Mouse (Mus musculus) frontal cortex, postnatal 36 days (tissue): ENCODE measurements around the gene Myo5c.

Source experiments
- DNase-seq, 2 experiments: peaks; one replicate each; pipeline ENCODE4 v3.0.0; 2022; ENCODE audit warnings: low spot score in 2 of 2

Gene Myo5c

DNA sequence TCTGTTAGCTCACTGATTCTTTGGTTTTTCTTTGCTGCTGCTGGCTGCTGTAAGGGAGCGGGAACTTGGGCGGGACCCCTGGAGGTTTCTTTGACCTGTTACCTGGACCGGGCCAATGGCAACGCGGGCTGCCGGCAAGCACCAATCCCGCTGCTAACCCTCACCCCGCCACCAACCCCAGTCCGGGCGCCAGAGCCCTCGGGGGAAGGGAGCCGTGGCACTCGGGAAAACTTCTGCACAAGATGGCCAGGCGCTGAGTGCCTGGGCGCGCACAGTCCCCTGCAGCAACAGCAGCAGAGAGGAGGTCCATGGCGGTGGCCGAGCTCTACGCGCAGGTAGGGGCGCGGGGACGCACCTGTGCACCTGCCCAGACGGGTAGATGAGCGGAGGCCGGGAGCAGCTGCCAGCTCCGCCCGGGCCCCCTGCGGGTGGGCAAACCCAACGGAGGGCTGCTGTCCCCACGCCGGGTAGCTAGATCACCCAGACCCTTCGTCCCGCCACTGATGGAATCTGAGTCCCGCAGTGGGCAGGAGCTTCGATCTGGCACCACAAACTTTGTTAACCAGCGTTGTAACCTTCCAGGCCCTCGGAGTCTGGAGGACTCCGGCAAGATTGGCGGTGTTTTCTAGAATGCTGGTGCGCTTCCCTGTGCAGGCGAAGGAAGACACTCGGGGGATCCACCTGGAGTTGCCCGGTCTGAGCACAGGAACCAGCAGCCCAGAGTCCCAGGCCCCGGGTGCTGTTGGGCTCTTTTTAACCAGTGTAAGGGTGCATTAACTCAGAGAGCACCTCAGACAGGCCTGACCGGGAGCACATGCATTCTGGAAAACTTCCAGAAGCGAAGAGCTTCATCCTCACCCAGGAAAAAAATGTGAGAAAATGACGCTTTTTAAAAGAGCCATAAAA, at the start of gene Myo5c:
Gene Myo5c, plus strand, starts transcription at position 180 of the 906 bp plus-strand sequence.
- DNase-seq, result no peak

DNA sequence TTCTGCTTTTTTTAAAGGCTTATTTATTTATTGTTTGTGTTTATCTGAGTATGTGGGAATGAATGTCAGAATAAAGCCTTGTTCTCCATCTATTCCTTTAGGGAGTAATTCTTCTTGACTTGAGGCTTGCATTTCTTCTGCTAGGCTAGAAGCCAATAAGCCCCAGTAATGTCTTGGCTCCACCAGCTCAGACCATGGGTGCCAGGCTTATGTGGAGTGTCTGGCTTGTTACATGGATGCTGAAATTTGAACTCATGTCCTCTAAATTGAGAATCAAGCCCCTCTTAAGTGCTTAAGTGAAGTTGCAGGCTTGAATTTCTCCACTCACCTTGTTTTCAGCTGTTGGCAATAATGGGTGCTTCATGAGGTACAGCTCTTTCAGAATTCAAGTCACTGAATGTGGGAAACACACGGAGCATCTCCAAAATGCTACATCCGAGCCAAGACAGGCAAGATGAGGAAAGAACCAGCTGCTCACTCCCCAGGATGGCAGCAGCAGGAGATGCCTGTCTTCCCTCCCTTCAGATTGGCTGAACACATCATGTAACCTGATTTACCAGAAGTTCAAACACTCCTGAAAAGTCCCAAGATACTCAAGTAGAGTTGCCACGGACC, 44.1 kb upstream of the Myo5c start:
- DNase-seq, result no peak

DNA sequence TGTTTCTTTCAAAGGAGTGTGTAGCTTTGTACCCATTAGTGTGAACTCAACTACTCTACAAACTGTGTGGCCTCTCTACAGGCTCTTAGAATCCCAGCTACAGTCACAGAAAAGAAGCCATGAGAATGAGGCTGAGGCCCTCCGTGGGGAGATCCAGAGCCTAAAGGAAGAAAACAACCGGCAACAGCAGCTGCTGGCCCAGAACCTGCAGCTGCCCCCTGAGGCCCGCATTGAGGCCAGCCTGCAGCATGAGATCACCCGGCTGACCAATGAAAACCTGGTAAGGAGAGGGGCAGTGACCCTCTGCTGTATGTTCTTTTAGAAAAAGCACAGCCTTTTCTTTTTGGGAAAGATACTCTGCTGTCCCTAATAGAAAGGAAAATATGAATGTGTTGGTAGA, 38.0 kb upstream of the Myo5c start:
- DNase-seq, result no peak

DNA sequence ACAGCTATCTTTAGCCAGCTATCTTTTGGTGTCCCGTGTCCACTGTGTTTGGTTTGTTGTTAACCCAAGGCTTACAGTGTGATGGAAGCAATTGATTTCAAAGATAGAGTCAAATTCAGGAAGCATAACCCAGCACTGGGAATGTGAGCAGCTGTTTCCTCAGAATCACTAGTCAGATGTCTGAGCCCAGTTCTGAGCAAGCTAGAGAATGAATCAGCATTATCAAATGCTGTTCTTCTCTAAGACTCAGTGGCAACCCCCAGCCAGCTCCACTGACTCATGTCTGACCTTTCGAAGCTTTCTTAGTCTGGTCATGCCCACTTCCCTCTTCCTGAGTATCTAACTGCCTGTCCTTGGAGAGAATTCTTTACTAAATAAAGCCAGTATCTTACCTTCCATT, 35.5 kb upstream of the Myo5c start:
- peak in 1 of 2 experiments; percentile 65 for DNase-seq

DNA sequence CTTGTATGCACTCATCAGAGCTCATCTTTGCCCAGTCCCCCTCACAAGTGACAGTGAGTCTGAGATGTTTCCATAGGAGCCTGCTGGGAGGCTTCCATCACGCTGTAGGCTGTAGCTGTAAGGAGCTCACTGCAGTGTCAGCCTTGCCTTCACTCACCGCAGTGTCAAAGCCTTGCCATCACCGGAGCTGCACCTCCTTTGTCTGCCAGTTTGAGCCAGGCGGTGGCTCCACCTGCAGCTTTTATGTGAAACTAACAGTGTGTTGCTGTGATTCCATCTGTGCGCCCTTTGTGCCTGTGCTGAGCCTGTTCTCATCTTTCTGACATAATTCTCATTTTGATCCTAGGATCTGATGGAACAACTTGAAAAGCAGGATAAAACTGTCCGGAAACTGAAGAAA, 34.5 kb upstream of the Myo5c start:
- DNase-seq, result peak in 1 of 2 experiments; percentile 62

DNA sequence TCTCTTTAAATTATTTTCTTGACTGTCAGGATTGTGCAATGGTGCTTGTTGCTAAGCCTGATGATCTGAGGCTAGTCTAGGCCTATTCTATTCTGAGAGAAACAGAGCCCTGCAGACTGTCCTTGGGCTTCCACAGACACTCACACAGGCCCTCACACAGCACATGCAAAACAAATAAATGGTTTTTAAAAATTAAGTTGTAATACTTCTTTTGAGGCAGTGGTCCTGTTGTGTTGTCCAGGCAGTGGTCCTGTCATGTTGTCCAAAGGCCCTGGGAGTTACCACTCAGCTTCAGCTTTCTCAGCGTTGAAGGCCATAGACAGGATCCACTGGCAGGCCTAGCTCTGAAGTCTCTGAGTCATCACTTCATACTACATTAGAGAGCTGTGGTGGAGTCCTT, 30.3 kb upstream of the Myo5c start:
- DNase-seq, result no peak

DNA sequence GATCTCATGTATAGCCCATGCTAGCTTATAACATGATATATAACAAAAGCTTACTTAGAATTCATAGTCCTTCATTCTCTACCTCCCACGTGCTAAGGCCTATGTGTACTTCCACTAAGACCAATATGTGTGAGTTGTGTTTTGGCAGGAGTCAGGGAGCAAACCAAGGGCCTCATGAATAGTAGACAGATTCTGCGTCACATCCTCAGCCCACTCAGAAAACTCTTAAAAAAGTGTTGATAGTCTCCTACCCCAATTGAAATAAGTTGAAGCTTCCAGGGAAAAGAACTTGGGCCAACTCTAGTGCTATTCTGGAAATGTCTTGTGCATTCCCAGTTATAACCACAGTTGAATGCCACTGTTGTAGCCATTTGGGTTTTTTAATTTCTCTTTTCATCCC, 29.8 kb upstream of the Myo5c start:
- no peak for DNase-seq

DNA sequence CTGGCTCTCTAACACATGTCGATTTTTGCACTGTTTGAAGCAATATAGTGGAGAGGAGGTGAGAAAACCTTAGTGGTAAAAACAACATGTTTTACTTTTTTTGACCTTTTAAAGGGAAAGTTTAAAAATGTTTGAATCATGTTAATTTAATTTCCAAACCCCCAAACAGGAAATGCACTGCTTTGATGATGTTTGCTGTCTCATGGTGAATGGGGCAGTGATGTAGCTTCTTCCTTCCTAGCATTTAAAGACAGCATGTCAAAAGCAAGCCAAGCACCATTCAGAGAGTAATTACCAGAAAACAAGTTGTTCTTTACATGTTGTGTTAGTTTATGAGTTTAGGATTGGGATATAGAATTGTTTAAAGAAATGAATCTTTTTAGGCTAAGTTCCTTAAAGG, 22.6 kb upstream of the Myo5c start:
- DNase-seq, result no peak

DNA sequence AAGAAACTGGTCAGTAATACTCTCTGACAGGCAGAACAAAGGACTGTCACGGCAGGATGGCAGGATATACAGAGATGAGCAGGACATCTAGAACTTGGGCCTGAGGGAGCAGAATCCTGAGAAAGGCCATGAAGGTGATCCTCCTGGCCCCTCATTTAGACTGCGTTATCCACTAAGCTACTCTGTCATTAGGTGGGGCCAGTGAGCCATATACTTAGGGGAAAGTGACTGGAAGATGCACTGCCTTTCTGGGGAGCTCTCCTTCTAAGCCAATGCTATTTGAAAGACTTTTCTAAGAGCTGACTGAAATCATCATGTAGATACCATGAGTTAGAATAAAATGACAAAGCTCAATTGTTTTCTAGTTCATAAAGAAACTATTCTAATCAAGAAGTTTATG, 21.6 kb upstream of the Myo5c start:
- no peak for DNase-seq

DNA sequence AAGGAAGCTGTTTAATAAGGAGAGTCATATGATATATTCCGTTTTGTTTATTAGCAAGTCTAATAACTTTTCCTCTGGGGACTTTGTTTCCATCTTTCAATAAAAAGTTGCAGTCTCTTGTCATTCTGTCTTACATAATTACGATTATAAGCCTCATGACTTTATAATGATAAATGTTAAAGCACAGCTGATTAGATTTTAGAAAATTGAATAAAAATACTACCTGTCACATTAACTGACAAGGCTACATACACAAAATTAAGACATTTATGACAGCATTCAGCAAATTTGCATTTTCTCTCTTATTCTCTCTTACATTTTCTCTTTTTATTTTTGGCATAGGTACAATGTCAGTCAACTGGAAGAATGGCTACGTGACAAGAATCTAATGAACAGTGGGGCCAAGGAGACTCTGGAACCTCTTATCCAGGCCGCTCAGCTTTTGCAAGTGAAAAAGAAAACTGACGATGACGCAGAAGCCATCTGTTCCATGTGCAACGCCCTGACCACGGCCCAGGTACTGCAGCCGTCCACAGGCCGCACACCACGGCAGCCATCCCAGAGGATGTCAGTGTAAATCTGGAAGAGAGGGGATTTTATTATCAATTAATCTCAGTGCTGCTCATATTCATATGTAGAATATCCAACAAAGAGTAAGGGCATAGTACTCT, 16.9 kb upstream of the Myo5c start:
- DNase-seq, result no peak

DNA sequence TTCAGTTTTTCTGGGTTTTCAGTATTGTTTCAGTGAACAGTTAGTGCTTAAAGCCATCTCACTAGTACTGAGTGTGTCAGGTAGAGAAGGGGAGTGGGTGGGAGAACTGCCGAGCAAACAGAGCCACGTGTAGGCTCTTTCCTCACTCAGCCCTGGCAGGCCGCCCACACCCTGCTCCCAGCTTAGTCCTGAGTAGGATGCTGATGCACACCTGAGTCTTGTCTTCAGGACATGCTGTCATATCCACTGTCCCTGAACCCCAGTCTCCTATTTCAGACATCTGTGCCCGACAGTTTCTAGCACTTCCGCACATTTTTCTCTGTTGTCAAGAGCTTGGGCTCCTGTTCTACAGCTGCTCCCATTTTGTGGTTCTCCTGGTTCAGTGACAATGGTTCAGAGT, 11.9 kb upstream of the Myo5c start:
- DNase-seq, result no peak

DNA sequence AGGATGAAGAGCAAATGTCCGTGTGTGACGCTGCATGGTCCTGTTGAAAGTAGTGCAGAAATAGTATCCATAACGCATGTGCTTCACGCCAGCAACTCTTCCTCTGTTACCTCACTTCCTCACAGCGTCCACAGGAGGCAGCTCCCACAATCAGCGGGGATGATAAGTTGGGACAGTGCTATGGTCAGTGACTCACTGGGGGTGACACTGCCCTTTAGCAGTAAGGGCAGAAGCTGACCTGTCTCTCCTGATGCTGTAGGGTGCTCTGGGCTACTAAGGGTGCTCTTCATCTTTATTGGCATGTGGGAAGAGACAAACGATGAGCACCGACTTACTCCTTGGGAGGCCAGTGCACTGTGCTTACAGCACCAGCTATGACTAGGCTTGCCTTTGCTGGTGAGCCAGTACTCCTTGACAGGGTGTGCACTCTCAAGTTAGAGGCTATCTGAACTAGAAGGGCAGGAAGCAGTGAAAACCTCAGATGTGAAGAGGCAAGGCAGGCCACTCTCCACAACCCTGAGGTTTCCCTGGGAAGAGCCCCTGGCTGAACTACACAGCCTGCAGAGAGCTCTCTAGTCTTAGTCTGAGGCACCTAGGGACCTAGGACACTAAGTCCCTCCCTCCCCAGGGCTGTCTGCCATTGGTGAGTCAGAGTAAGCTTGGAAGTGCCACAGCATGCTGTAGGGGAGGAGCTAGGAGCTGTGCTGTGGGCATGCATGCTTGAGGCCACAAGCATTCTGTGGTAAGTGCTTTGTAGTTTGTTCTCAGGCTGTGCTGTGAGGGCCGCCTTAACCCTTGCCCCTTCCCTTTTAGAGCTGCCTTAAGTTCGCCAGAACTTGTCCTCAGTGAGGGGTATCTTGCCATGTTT, 10.2 kb upstream of the Myo5c start:
- no peak for DNase-seq

DNA sequence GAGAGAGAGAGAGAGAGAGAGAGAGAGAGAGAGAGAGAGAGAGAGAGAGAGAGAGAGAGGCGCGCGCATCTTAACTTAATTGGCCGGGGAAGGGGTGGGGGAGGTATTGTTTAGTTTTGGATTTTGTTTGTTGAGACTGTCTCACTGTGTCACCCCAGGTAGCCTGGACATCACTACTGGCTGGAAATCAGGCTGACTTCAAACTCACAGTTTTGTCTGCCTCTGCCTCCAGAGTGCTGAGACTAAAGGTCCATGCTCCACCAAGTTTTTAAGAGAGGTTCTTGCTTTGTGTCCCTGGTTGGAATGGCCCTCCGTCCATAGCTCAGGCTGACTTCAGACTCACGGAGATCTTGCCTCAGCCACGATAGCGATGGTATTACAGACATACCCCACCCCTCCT, 1.0 kb downstream of the Myo5c start:
- DNase-seq, result no peak

DNA sequence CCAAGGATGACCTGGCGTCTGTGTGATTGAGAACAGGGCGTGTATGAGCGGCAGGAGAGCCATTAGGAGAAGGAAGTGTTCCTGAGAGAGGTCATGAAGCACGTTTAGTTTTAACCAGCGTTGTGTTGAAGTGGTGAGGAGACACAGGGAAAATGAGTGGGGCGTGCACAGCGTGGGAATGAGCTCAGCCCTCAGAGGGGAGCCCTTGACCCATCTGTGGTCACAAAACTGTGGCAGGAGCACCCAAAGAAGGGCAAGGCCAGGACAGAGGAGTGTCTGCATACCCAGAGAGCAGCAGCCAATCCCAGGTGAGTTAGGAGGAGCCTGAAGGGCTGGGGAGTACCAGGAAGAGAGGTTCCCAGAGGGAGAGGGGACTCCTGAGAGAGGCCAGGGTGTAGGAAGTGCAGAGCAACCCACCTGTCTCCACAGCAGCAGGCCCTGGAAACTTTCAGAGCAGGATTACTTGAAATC, 2.5 kb downstream of the Myo5c start:
- no peak for DNase-seq

DNA sequence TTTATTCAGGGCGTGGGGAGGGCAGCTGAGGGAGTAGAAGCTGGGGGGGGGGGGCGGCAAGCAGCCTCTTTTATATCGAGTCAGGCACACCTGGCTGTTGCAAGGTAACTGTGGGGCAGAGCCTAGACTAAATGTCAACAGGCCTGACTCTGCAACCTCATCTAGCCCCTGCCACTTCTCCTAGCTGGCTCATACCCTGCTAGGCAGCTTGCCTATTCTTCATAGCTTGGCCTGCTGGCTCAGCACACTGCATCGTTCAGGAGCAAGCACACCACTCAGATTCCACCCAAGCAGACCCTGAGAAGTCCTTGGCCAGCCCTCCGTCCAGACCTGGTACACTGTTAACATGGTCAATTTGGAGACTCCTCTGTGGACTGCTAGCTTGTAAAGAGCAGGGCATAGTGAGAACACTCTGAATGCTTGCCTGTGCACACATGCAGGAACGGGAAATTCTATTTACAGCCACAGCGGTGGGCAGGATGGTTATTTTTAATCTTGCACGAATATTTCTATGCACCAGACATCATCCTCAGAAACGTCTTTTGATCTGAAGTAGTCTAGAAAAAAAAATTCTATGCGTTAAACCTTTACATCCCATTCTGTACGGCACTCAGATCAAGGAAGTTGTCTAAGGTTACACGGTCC, 3.3 kb downstream of the Myo5c start:
- peak in 1 of 2 experiments; percentile 83 for DNase-seq

DNA sequence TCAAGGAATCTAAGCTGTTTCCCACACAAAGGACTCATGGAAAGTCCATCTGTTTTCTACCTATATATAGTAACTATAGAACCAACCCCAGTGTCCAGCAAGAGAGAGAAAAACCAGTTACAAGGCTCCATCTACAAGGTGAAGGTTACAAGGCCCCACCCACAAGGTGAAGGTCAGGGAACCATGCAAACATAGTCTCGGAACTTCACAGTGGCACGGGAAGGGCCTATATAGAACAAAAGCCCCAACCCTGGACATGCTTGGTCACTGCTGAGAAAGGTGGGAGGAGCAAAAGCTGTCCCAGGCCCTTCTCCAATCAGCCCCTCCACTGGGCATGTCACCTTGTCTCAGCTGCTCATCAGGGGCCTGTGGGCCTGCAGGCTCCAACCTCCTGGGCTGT, 3.9 kb downstream of the Myo5c start:
- DNase-seq, result no peak

DNA sequence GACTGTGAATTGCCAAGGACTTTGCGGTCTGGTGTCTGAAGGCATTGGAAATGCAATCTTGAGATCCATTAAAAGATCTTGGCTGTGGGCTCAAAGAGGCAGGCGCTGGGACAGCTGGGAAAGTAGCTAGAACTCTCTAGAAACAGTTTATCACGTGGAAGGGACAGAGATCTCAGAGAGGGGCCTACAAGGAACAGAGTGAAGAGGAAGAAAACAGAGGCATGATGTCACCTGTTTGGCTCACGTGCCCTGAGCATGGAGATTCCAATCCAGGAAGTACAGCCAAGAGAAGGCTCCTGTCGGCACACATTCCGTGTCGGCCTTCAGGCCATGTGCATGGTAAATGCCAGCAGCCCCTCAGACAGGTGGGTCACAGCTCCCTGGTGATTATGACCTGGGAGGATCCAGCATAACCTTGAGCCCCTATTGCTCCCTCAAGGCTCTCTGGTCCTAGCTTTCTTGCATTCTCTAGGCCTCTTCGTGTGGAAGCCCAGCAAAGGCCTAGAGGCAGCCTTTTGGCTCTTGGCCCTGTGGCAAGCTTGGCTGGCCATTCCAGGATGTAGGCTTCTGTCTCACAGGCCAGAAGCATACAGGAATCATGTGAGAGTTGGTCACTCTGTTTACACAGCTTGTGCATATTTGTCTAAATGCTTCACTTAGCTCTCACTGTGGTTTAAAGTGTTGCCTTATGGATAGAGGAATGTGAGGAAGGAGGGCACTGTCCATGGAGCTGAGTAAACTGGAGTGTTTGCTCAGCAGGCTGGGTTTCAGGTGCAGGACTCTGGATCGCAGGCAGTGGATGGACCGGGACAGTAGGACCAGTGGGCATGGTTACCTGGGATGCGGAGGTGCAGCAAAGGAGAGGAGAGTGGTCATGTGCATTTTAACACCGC, 4.8 kb downstream of the Myo5c start:
- no peak for DNase-seq

DNA sequence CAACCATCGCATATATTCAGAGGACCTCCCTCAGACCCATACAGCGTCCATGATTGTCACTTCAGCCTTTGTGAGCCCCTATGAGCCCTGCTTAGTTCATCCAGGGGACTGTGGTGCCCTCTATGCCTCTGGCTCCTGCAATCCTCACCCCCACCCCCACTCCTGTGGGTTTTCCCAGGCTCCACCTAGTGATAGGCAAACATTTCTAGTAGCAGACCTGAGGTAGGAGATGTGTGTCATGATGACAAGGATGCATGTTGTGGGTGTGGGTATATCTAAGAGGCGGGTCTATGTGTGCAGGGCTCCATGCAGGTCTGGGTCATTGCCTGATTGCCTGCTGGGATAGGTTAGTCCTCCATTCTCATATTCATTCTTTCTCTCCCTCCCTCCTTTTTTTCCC, 6.4 kb downstream of the Myo5c start:
- DNase-seq, result no peak

DNA sequence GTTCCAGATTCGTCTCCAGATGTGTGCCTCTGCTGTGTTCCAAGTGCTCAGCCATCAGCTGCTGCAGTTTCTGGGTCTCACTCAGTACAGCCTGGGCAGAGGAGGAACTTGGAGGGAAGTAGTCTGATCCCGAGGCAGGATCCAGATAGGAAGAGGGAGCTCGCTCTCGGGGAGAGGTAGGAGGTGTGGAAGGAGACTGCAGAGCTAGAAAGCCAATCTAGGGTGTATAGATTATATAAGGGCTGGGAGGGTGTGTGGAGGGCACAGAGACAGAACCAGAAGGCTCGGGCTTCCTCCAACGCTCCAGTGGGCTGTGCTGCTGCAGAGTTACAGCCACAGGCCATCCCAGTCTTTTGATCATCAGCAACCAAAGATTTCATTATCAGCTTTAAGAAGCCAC, 11.2 kb downstream of the Myo5c start:
- DNase-seq, result peak in 1 of 2 experiments; percentile 68
